Mouse (Mus musculus): ENCODE measurements around the gene Adamtsl1.

Adamtsl1 gene

DNA sequence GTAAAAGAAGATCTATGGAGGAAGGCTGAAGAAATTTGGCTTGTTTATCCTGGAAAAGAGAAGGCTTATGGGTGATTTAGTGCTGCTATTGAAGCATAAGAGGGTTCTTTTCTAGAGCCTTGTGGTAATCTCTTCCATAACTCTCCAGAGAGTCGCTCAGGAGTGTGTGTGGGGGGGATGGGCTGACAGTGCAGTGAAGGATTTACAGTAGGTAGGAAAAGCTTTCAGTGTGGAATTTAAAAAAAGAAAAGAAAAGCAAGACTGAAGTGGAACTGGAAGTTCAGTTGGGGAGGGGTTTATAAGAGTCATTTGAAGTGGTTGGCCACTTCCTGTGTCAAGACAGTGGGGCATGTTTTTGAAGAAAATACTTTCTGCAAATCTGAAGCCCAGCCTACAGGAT is 155.8 kb downstream of the Adamtsl1 start:
- in situ Hi-C loops (cut with MboI; ENCODE audit: low sequenced_read_pairs), result no loop called here

DNA sequence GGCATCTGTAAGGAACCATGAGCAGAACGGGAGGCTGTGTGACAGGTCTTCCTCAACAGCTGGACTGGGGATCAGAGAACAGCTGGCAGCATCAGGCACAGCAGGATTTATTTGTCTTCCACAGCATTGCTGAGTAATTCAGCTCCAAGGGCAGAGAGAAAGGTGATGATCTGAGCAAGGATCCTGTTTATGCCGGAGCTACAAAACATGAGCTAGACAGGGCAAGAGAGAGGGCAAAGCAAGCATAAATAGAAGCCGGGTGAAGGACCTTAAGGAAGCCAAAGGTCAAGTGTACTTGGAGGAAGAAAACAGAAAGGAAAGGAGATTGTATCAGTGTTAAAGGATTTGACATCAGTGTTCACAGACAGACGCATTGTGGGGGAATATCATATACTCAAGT is 158.3 kb downstream of the Adamtsl1 start:
- in situ Hi-C loops (cut with MboI; ENCODE audit: low sequenced_read_pairs), result no loop called here

DNA sequence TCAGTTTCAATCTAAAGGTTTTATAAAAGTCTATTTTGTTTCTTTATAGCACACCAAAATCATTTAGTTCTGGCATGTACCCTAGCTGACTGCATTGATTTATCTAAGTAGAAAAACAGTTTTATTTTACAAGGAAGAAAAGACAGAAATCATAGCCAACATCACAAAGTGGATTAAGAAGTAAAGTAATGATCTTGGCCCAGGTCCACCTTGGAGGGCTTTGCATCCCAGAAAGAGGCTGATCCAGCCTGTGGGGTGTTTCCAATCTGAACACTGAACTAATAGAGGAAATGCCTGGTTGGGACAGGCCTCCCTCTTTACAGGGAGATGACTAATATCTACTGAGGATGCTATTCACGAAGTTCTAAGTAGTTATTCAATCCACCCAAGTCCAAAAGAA is 163.6 kb downstream of the Adamtsl1 start:
- in situ Hi-C loops (cut with MboI; ENCODE audit: low sequenced_read_pairs), result no loop called here

DNA sequence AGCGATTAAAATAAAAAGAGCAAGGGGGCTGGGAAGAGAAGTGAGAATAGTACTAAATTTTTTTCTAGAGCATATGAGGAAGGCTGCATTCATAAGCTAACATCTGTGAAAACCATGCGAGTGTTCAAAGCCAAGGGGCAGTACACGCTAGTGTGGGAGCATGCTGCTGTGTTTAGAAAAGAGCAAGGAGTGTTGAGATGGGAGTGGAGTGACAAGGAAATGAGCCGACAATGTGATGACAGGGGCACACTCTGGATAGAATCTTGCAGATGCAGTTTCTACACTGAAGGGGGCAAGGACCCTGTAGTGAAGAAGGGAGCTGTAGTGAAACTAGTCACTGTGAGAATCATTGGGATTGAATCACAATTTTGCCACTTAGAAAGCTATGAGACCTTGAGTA is 172.2 kb downstream of the Adamtsl1 start:
- in situ Hi-C loops (cut with MboI; ENCODE audit: low sequenced_read_pairs), result no loop called here

DNA sequence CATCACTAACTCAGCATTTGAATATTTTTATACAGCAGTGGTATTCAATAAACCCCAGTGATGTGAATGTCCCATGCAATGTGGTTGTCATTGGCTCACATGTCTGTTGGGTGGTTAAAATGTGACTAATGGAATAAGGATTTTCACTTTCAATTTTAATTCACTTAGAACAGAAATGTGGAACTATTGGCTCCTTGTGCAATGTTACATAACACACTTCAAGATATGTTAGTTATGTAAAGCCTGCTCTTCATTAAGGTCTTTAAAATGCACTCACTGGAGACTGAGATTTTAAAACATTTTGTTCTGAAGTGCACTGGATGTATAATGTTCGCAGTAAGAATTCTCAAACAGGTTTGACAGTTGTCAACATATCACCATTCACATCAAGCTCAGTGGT is 181.3 kb downstream of the Adamtsl1 start:
- in situ Hi-C loops (cut with MboI; ENCODE audit: low sequenced_read_pairs), result no loop called here

DNA sequence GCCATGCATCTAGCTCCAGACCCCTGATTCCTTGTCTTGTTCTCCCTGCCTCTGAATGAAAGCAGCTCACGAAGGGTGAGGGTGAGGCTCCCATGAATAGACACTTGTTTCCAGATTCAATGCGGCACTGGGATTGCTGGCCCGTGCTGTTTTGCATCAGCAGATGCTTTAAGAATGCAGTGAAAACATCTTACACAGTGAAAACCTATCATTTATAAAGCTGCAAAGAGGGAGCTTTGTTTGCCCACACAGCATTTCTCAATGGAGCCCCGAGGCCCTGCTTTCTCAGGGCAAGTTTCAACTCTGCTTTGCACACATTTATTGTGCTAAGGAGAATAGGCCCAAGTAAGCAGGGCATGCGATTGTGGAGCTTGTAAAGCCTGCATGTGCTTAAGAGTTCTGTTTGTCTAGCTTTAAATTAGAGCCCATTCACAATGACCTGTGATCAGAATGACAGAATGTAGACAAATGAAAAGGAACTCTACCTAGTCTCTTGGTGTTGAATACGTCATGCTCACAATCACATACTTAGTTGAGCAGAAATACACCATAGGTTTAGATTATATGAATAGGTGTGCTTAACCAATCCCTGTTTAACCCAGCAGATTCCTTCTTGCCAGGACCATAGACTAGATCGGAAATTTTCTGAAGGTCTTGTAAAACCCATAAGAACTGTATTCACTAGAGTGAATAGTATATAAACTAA is 193.5 kb downstream of the Adamtsl1 start:
- in situ Hi-C loops (cut with MboI; ENCODE audit: low sequenced_read_pairs), result no loop called here

DNA sequence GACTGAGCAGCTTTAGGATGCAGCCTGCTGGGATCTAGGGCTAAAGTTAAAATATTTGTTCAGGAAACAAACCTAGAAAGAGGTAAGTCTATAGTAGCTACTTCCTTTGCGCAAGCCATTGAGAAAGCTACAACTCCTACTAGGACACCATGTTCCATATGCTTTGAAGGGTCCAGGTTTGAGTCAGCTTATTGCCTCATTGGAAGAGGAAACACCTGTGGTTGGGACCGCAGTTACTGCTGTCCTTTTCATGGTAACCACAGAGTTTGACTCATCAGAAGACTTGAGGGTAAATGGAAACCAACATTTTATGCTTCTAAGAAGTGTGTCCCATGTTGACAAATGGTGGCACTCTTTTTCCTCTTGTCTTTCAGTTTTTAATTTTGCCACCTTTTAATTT is 195.7 kb downstream of the Adamtsl1 start:
- in situ Hi-C loops (cut with MboI; ENCODE audit: low sequenced_read_pairs), result no loop called here

DNA sequence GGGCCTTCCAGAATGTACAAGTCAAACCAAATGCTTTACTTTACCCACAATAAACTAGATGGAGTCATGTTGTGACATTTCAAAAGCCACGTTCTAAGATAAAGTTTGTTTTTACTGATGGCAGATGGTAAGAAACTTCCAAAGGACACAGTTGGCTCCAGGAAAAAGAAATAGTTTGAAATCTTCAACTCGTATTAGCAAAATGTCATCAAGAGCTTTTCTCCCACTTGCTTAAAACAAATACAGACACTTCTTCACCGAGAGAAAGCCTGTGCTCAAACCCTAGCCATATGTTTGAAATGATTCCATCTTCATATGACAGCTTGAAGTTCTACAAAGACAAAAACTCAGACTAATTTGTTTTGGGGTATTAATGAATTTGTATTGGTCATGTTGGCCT is 211.0 kb downstream of the Adamtsl1 start:
- in situ Hi-C loops (cut with MboI; ENCODE audit: low sequenced_read_pairs), result no loop called here

DNA sequence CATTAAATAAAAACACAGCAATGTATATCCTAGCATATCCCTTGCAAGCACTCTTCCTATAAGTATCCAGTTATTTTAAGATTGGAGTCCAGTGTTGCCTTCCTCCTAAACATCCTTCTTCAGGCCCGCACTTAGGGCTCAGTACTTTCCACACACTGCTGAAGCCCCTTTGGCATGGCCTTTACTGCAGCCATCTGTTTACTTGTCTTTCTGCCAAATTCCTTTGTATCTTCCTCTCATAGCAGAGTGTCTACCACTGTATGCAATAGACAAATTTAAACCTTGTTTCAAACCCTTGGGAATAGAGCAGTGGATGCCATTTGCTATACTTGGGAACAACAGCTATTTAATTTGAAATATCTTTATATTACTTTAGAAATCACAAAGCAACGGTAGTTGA is 213.8 kb downstream of the Adamtsl1 start:
- in situ Hi-C loops (cut with MboI; ENCODE audit: low sequenced_read_pairs), result no loop called here

DNA sequence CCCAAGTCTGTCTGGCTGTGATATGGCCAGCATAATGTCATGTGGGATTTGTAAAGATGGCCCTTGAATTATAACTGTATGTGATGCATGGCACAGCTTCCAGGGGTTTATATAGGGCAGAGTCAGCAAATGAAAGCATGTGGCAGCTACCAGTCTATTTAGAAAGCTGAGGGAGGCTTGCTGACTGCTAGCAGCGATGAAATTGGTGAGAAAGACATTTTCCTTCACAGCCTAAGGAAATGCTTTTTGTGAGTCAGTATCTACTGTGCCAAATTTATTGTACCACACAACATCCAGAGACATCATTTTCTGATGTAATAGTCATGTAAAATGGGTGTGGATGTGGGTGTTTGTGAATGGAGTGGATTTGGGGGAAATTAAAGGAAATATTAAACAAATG is 214.4 kb downstream of the Adamtsl1 start:
- in situ Hi-C loops (cut with MboI; ENCODE audit: low sequenced_read_pairs), result no loop called here

DNA sequence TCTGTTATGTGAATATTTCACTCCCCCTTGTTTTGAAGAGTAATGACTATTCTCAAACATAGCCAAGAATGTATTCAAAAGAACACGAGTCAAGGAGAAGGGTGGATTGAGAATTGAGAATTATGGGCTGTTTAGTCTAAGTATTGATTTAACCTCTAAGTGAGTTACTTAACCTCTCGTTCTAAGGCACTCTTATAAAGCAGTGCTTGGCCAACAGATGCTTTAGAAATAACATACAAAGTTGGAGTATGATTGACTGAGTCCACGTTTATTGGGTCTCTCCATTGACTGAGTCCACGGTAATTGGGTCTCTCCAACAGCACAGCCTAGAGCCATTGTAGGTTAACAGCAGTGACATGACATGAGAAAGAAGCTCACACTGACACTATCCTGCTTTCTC is 226.5 kb downstream of the Adamtsl1 start:
- in situ Hi-C loops (cut with MboI; ENCODE audit: low sequenced_read_pairs), result no loop called here

DNA sequence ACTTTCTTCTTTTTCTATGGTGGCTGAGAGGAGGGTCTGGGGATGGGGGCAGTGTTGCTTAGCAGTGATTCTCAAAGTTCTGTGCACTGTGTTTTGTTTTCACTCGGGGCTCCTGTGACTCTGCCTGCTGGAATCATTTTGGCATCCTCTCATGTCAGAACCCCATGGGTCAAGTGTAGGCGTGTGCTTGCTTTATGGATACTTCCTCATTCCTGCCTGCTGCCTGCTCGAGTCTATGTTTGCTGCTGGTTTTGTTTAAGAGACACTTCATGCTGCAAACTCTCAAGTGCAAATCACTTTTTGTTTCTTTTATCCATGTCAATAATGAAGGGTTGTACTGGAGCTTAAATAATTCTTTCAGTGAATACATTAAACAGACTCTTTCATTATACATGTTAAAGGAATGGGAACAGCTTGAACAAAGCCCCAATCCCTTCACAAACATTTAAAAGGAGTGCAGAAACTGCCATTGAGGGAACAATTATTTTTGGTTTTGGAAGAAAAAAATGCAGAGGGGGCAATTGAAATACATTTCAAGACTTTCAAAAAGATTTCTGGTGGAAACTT is 227.9 kb downstream of the Adamtsl1 start:
- in situ Hi-C loops (cut with MboI; ENCODE audit: low sequenced_read_pairs), result no loop called here

DNA sequence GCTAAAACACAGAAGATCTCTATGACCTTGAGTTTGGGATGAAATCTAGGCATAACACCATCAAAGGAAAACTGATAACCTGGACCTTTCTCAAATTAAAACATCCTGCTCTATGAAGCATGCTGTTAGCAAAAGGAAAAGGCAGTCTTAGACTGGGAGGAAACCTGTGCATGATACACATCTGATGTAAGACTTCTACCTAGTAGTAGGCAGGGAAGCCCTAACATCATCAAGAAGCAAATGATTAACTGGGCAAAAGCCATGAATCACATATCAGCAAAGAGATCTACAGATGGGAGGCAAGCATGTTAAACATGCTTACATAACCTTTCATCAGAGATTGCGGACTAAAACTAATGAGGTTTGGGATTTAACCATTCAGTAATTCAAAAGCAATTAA is 229.5 kb downstream of the Adamtsl1 start:
- in situ Hi-C loops (cut with MboI; ENCODE audit: low sequenced_read_pairs), result no loop called here

DNA sequence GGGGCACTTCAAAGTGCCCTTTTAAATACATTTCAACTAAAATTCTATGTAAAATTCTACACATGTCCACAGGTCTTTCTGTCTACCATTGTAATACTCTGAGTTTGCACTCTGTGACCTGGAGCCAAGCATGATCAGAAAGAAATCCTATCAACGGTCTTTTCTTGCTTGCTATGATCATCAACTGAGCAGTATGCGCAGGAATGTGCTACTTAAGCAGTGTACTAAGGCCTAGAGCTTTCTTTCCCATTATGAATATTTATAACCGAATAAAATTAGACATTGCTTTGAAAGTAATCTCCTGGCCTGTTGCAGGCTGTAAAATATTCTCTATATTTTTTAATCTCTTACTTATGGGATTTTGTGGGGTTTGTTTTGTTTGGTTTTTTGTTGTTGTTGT is 248.7 kb downstream of the Adamtsl1 start:
- in situ Hi-C loops (cut with MboI; ENCODE audit: low sequenced_read_pairs), result no loop called here

DNA sequence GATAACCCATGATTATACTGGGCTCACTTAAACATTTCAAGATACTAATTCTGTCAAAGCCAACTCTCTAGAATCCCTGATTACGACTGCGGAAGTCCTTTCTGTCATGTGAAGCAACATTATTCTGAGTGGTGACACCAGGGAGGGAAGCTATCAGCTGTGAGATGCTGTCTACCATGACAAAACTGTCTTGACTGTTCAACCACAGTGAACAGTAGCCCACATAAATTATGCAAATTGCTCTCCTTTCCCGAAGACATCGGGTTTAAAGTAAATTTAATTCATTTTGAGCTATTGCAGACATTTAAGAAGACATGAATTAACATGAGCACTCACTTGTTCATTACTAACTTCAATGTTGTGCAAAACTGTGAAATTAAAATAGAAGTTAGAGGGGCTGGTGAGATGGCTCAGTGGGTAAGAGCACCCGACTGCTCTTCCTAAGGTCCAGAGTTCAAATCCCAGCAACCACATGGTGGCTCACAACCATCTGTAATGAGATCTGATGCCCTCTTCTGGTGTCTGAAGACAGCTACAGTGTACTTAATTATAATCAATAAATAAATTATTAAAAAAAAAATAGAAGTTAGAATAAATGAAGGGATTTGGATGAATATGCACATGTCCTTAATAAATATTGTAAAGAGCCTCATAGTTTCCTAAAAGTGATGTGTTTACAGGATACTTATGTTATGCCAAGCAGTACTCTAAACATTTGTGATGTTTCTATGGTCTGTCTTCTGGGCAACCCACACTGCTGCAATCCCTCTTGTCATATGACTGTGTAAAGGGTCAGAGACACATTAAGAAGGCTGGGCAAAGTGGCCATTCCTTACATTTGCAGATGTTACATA is 249.4 kb downstream of the Adamtsl1 start:
- in situ Hi-C loops (cut with MboI; ENCODE audit: low sequenced_read_pairs), result no loop called here

DNA sequence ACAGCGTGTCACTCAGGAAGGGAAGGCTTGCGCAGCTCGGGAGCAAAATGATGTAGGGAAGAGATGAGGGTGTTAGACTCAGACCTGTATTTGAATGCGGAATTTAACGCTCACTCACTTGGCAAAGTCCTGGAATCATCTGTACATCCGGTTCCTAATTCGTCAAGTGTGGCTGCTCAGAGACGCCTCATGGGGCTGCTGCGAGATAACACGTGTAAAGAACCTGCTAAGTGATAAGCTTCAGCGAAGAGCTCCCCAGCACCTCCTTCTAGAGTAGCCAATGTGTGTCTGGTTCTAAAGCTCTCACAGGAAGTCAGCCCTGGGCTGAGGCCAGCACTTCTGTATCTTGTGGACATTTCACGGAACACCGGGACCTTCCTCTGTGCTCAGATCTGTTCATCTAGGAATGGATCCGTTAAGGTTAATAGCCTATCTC is 250.1 kb downstream of the Adamtsl1 start:
- in situ Hi-C loops (cut with MboI; ENCODE audit: low sequenced_read_pairs), result no loop called here

DNA sequence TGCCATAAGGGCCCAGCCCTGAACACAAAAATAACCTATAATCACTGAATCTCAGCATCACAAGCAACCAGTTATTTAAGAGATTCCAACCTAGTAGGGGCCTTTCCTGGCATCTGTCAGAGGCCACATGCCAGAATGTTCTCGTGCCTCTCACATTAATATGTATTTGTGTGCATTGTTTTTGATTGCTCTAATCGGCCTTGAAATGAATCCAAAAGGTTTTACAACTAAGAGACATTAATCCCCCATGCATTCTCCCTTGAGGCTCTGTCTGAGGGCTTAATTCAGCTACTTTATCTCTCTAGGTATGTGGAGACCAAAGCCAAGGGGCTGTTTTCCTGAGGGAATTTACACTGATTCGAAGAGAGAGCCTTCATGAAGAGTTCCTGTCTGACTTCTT is 250.5 kb downstream of the Adamtsl1 start:
- in situ Hi-C loops (cut with MboI; ENCODE audit: low sequenced_read_pairs), result no loop called here

DNA sequence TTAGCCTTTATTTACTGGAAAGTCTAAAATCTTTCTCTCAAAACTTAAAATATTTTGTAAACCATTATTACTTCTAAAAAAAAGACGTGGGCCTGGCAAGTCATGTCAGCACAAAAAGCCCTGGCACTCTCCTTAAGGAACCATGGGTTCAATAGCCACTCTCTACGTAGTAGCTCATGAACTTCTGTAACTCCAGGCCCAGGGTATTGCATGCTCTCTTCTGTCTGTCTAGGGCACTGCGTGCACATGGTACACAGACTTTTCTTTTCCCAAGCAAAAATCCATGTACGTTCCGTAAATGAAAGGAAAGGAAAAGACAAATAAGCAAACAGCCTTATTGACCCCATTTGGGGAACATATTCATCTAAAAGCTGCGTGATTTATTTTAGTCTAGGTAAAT is 253.7 kb downstream of the Adamtsl1 start:
- in situ Hi-C loops (cut with MboI; ENCODE audit: low sequenced_read_pairs), result no loop called here

DNA sequence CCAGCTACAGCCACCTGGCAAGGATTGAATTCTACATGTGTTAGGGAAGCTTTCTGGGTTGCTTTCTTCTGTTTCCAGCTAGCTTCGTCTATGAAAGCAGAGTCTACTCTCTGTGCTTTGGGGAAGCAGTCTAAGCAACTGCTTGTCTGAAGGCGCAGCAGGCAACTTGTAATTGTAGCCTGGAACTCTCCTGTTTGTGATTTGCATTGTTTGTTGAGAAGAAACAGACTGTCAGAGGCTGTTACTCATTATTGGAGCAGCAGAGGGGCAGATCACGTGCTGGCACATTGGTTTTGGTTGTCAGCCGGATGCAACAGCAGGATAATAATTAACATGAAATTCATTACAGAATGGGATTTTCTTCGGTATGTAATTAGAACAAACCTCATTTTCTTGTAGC is 254.1 kb downstream of the Adamtsl1 start:
- in situ Hi-C loops (cut with MboI; ENCODE audit: low sequenced_read_pairs), result no loop called here

DNA sequence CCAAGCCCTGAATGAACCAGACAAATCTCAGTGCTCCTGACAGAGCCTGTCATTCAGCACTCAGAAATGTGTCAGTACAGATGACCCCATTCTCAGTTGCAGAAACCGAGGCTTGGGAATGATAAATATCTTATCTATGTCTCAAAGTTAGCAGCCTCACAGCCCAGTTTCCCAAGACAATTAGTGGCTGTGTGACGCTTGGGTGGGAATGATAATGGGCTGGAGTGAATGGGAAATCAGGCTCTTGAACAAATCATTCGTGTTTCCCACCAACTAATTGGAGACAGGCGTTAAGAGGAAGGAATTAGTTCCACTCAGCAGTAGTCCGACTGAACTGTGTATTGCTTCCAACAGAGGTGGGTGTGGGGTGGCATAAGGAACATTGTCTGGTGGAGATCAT is 268.5 kb downstream of the Adamtsl1 start:
- in situ Hi-C loops (cut with MboI; ENCODE audit: low sequenced_read_pairs), result no loop called here

DNA sequence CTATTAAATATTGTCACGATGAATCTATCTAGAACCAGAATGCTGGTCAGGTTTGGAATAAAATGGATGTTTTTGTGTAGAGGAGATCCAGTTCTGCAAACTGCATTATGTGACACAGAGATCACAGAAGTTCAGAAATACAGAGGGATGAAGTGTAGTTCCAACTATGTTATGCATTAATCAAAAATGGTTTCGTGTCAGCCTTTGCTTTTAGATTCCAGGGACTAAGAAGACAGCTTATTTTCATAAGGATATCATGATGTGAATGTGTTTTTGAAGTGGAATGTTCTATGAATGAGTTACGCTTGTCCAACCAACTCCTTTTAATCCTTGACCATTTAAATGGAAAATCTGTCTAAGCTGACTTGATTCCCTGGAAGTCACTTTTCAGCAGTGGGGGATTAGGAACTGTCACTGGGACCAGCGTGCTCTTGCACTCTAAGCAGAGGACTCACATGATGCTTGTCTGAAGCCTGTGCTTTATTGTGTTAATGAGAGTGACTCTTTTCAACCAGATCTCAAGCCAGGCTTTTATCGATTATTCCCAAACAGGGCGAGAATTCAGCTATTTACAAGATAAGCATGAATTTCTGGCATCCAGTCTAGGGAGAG is 269.9 kb downstream of the Adamtsl1 start:
- in situ Hi-C loops (cut with MboI; ENCODE audit: low sequenced_read_pairs), result no loop called here

DNA sequence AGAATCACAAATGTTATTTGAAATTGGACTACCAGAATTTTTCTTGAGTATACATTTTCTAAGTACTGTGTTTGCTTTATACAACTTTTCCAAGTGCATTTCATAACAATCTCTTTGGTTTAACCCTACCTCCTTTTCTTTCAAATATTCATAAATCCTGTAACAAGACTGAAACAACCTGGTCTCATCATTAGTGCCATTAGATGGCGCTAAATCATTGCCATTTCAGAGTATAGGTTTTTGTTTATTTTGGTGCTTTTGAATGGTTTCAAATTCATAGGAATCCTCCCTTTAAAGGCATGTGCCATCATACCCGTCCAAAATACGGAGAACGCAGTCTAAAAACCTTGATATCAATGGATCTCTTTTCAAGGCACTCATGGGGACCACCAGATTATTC is 270.5 kb downstream of the Adamtsl1 start:
- in situ Hi-C loops (cut with MboI; ENCODE audit: low sequenced_read_pairs), result no loop called here

All from CH12F3 (cell line).